Mouse (Mus musculus) heart, adult 2 months (tissue): ENCODE results near the gene Gldc. TPM values are rescaled to one million over a fixed set of nuclear protein-coding genes. Genes with fewer than 3 reads are reported as not detected.
A peak's percentile ranks its signal among the peaks of the same experiment; 100 is the strongest.

Experiments
- DNase-seq, 2 experiments: peaks; one replicate each; pipeline ENCODE4 v3.0.0; 2021
- H3K27ac ChIP-seq: fragments of 200-600 bp; 2 replicates; pipeline ENCODE4 v1.8.1; 2022
- H3K27me3 ChIP-seq: fragments of 200-500 bp; 2 replicates; pipeline ENCODE4 v1.6.1; 2012; ENCODE audit warnings: mild to moderate bottlenecking, low read length, inconsistent platforms, mixed read lengths; ENCODE audit not compliant: control insufficient read depth, insufficient read depth
- H3K36me3 ChIP-seq: fragments of 200-500 bp; 2 replicates; pipeline ENCODE4 v1.6.1; 2012; ENCODE audit warnings: low read length, inconsistent platforms; ENCODE audit not compliant: control insufficient read depth, insufficient read depth
- H3K4me1 ChIP-seq: fragments of 200-500 bp; 2 replicates; pipeline ENCODE4 v1.6.1; 2011; ENCODE audit warnings: low read length; ENCODE audit not compliant: control insufficient read depth, insufficient read depth
- H3K4me3 ChIP-seq: fragments of 200-600 bp; 2 replicates; pipeline ENCODE4 v1.8.1; 2022
- H3K79me2 ChIP-seq: fragments of 200-500 bp; replicated peaks from 2 replicates; pipeline ENCODE4 v1.6.1; 2012; ENCODE audit warnings: mild to moderate bottlenecking, inconsistent platforms, low read length, moderate library complexity, mixed read lengths; ENCODE audit not compliant: control insufficient read depth, insufficient read depth
- H3K9ac ChIP-seq: fragments of 200-500 bp; 2 replicates; pipeline ENCODE4 v1.6.1; 2012; ENCODE audit warnings: low read depth, mild to moderate bottlenecking, control low read depth, inconsistent platforms, low read length, mixed read lengths
- CTCF ChIP-seq: fragments of 200-600 bp; IDR thresholded peaks from 2 replicates; pipeline ENCODE4 v1.8.1; 2022; ENCODE audit warnings: antibody characterized with exemption, mild to moderate bottlenecking, moderate library complexity
- EP300 ChIP-seq: fragments of 200-500 bp; IDR thresholded peaks from 2 replicates; pipeline ENCODE4 v1.6.1; 2011; ENCODE audit warnings: low read depth, low read length, control low read depth; ENCODE audit not compliant: insufficient read depth
- POLR2A ChIP-seq: fragments of 200-500 bp; IDR thresholded peaks from 2 replicates; pipeline ENCODE4 v1.6.1; 2011; ENCODE audit warnings: mild to moderate bottlenecking, low read depth, low read length, control low read depth; ENCODE audit not compliant: insufficient read depth
- WGBS: fragments of 180-500 bp; shearing (Covaris S2); methylation state at CpG from one replicate; pipeline ENCODE4 v1.1.7; 2018; 5-methylcytosine and 5-hydroxymethylcytosine counted together
- intact Hi-C: fragments of 180-260 bp; cut with DNase I; formaldehyde crosslinking; loops from one replicate; pipeline ENCODE4 v1.15.1; 2025
- polyA plus RNA-seq: library from polyadenylated mRNA; depleted of rRNA; stranded (reverse); fragments of >200 nt; gene quantifications from 2 replicates; pipeline ENCODE4 v1.2.3, GENCODE M21; 2012
- total RNA-seq, 2 experiments: library from RNA; stranded (reverse); gene quantifications; 2 replicates each; pipeline ENCODE4 v1.2.3; 2021

Gldc gene
- total and polyA plus RNA-seq, 3 experiments = 0.14 to 0.30 (median 0.26) TPM

DNA sequence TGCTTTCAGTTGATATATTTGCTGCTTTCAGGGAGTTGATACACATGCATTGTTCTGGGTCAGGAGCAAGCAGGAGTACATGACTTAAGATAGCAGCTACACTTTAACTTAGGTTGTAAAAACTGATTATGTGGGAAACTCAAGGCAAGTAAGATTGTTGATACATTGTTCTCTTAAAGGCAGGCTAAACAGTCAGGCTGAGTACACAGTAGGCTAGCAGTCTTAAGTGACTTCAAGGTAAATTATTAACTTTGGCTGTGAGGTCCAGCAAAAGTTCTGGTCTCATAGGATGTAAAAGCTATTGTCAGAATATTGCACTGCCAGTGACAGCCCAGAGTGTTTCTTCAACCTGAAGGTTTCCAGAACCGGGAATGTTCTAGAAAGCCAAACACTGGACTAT, 31.8 kb upstream of the Gldc start:
- H3K9ac ChIP-seq = no peak overlapping the region
- no peaks in the 10 kb centered on the region for H3K36me3 ChIP-seq
- TF ChIP-seq EP300 (no peak), POLR2A (no peak), CTCF (no peak)
- intact Hi-C loops = loop anchor here (10.0 kb wide), 1 partner anchor 522 kb away; no protein-coding TSS in a partner anchor
- 71% methylated on average over 1 of the region's 1 CpGs for WGBS
- H3K27ac ChIP-seq = no peak overlapping the region
- no peak for DNase-seq
- H3K4me3 ChIP-seq = no peak overlapping the region
- H3K27me3 ChIP-seq = no peaks in the 10 kb centered on the region
- H3K4me1 ChIP-seq = no peaks in the 10 kb centered on the region
- no peaks in the 10 kb centered on the region for H3K79me2 ChIP-seq

DNA sequence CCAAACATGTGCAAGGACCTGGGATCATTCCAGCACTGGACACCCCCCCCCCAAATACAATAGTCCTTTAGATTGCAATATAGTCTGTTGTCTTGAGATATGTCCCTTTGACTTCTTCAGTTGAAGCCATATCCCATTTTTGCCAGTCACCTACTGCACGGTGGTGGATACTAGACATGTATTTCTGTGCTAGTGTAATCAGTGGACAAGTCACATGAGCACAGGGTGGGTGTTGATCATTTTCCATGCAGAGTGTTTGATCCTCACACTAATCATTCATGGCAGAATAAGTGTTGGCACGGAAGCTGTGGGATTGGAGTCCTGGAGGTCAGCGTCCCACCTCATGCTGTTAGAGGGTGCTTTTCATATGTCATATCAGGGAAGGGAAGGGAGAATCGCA, 30.6 kb upstream of the Gldc start:
- DNase-seq = no peak
- no peak for TF ChIP-seq EP300
- no peak for TF ChIP-seq POLR2A
- no peak for TF ChIP-seq CTCF
- Histone ChIP-seq H3K36me3 (no peaks in the 10 kb centered on the region), H3K9ac (no peak overlapping the region), H3K27me3 (no peaks in the 10 kb centered on the region), H3K4me3 (no peak overlapping the region), H3K27ac (no peak overlapping the region), H3K4me1 (no peaks in the 10 kb centered on the region), H3K79me2 (no peaks in the 10 kb centered on the region)
- 73% methylated on average over 4 of the region's 4 CpGs for WGBS
- intact Hi-C loops = loop anchor here (2.0 to 10.0 kb wide), 2 partner anchors 381 to 521 kb away; no protein-coding TSS in a partner anchor

DNA sequence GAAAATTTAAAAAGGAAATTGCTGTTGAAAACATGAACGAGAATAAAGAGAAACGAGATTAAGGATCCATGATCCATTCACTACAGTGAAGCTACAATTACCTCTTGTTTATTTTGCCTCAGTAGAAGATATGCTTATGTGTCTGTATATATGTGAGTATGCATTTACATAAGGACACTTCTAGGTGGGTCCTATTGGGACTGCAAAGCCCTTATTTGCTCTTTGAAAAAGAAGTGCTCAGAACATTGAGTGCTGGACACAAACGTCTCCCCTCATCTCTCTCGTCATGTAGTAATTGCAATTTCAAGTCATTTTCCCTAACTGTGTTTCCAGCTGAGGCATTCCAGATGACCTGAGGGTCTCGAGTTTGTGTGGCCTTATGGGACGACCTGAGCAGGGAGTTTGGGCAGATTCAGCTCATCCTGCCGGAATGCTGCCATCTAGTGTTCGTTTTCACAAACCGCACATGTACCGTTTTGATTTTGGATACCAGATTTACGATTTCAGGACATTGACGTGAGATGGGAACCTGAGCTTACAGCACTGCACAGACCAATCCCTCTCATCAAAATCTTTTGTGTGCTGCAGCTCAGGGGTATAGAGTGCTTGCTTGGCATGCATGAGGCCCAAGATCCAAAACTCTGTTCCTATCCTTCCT, 30.1 kb upstream of the Gldc start:
- H3K27me3 ChIP-seq = no peaks in the 10 kb centered on the region
- 18% methylated on average over 12 of the region's 12 CpGs for WGBS
- no peak overlapping the region for H3K27ac ChIP-seq
- peak in 1 of 2 experiments; percentile 3 for DNase-seq
- intact Hi-C loops = loop anchor here (2.0 to 10.0 kb wide), 2 partner anchors 380 to 520 kb away; no protein-coding TSS in a partner anchor
- no peaks in the 10 kb centered on the region for H3K36me3 ChIP-seq
- TF ChIP-seq CTCF = peak; percentile 85
- TF ChIP-seq EP300 = 0 out of 2 replicates have a peak, but pooled peaks have one; percentile 31
- TF ChIP-seq POLR2A = no peak
- H3K79me2 ChIP-seq = no peaks in the 10 kb centered on the region
- no peaks in the 10 kb centered on the region for H3K4me1 ChIP-seq
- no peak overlapping the region for H3K9ac ChIP-seq
- no peak overlapping the region for H3K4me3 ChIP-seq

DNA sequence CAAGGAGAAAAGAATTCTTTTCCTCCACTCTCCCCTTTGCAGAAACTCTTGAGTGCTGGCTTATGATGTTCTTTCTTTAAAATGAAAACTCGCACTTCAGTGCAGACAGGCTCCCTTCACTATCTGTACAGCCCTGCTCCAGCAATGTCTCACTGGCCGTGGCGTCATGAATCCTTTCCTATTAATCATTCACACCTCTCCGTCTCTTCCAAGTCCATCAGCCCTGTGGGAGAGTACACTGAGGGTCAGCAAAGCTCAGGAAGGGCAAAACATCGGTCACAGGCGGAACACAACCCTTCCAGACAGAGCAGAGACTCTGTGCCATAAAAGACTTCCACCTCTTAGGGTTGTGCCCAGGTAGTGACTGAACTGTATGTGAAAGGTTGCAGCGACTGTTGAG, 26.9 kb upstream of the Gldc start:
- Histone ChIP-seq H3K27ac (no peak overlapping the region), H3K79me2 (no peaks in the 10 kb centered on the region), H3K9ac (no peak overlapping the region), H3K27me3 (no peaks in the 10 kb centered on the region), H3K36me3 (no peaks in the 10 kb centered on the region), H3K4me1 (no peaks in the 10 kb centered on the region), H3K4me3 (no peak overlapping the region)
- intact Hi-C loops = loop anchor here (10.0 kb wide), 1 partner anchor 517 kb away; no protein-coding TSS in a partner anchor
- WGBS = 59% methylated on average over 7 of the region's 7 CpGs
- no peak for TF ChIP-seq EP300
- TF ChIP-seq POLR2A = no peak
- DNase-seq = no peak

DNA sequence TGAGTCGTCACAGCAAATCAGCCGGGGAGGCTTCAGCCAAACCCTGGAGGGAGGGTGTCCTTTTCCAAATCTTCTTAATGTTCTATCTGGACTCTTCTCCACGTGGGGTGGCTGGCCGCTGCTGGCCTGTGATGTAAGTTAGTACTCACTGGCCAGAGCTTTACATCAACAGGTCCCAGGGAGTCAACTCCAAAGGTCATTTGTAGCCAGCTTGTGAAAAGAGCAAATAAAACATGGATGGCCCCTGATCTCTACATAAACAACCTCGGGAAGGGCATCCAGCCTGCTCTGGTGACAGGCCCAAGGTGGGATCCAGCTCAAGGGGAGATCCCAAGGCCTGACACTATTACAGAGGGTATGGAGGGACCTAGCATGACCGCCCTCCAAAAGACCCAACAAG, 19.8 kb upstream of the Gldc start:
- Histone ChIP-seq H3K79me2 (no peaks in the 10 kb centered on the region), H3K36me3 (no peaks in the 10 kb centered on the region), H3K4me1 (no peaks in the 10 kb centered on the region), H3K9ac (no peak overlapping the region), H3K27me3 (no peaks in the 10 kb centered on the region), H3K27ac (no peak overlapping the region), H3K4me3 (no peak overlapping the region)
- DNase-seq = no peak
- WGBS = 75% methylated on average over 6 of the region's 6 CpGs
- intact Hi-C loops = no loop called here
- TF ChIP-seq CTCF (no peak), EP300 (no peak), POLR2A (no peak)

DNA sequence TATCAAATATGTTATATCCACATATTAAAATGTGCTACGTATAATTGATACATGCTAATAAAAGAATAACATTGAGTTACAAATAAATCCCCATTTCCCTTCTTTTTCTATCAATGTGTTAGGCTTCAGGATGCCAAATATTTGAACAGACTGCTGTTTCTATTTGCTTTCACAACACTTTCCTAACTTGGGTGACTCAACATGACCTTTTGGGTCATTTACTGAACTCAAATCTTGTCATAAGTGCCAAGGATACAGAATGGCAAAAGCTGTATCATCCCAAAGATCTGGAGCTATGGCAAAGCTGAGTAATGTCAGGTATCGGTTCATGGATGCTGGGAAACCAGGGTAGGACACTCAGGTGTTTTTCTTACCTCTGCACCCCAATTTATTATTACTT, 12.0 kb upstream of the Gldc start:
- intact Hi-C loops = no loop called here
- H3K4me3 ChIP-seq = no peak overlapping the region
- H3K27me3 ChIP-seq = no peaks in the 10 kb centered on the region
- no peaks in the 10 kb centered on the region for H3K36me3 ChIP-seq
- no peak overlapping the region for H3K9ac ChIP-seq
- DNase-seq = no peak
- WGBS = 91% methylated on average over 2 of the region's 2 CpGs
- H3K79me2 ChIP-seq = no peaks in the 10 kb centered on the region
- H3K4me1 ChIP-seq = no peaks in the 10 kb centered on the region
- no peak for TF ChIP-seq CTCF
- no peak for TF ChIP-seq EP300
- no peak for TF ChIP-seq POLR2A
- H3K27ac ChIP-seq = no peak overlapping the region
